Mouse (Mus musculus) brown adipose tissue, adult 24 weeks (tissue): ENCODE data around the gene Akt2. TPM values are rescaled to one million over a fixed set of nuclear protein-coding genes. Genes with fewer than 3 reads are reported as not detected.

Experiments
- H3K27ac ChIP-seq: fragments of 200-500 bp; replicated peaks from 2 replicates; pipeline ENCODE4 v1.5.1; 2012; ENCODE audit warnings: low read depth, mild to moderate bottlenecking, low read length
- H3K4me1 ChIP-seq: fragments of 200-500 bp; 2 replicates; pipeline ENCODE4 v1.6.1; 2012; ENCODE audit warnings: low read length, mixed read lengths; ENCODE audit not compliant: control insufficient read depth, insufficient read depth, insufficient read length
- H3K4me3 ChIP-seq: fragments of 200-500 bp; 2 replicates; pipeline ENCODE4 v1.5.1; 2012; ENCODE audit warnings: low read depth, mild to moderate bottlenecking, low read length, moderate library complexity; ENCODE audit not compliant: insufficient read depth
- polyA plus RNA-seq: library from polyadenylated mRNA; stranded (reverse); fragments of >200 nt; gene quantifications from 2 replicates; pipeline ENCODE4 v1.2.4, GENCODE M21; 2012; ENCODE audit not compliant: missing spikeins, insufficient read depth, insufficient read length

Akt2 gene
- polyA plus RNA-seq, 1 experiment, result 321 TPM

DNA sequence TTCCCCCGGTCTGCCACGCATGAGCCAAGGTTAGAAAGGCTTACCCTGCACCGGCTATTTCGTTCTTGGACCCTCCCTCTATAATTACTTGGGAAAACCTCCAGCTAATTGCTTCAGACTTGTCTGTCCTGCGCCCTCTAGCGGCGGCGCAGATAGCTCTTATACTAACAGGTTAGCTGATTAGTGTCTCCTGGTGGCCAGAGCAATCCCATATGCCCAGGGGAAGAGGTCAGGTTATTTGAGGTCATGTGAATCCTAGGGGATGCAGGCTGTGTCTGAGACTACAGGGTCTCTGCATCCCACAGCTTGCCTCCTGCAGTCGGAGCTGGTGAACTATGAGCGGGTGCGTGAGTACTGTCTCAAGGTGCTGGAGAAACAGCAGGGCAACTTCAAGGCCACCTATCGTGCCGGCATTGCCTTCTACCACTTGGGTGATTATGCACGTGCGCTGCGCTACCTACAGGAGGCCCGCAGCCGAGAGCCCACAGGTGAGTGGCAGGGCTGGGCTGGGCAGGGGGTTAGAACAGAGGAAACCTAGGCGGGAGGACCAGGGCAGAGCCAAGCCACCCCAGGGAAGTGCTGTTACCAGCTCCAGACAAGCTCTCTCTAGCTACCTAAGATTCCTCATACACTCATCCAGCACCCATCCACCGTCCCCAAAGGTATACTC, 63.4 kb downstream of the Akt2 start:
- H3K4me3 ChIP-seq, result no peak overlapping the region
- no peak overlapping the region for H3K27ac ChIP-seq
- no peaks in the 10 kb centered on the region for H3K4me1 ChIP-seq

DNA sequence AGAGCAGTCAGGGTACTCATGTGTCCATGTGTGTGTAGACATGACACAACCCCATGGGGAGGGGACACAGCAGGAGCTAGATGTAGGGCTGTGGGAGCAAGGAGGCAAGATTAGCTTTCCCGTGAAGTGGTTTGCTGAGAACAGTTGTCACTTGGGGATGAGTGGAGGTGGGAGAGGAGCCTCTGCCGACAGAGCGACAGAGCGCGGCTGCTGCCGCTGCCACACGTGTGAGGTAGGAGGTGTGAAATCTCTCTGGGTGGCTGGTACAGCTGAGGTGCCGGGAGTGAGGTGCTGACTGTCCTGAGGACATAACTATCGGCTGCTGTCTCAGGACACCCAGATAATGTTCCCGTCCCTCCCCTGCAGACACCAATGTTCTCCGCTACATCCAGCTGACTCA, 64.2 kb downstream of the Akt2 start:
- H3K4me3 ChIP-seq, result no peak overlapping the region
- H3K4me1 ChIP-seq, result no peaks in the 10 kb centered on the region
- H3K27ac ChIP-seq, result no peak overlapping the region

DNA sequence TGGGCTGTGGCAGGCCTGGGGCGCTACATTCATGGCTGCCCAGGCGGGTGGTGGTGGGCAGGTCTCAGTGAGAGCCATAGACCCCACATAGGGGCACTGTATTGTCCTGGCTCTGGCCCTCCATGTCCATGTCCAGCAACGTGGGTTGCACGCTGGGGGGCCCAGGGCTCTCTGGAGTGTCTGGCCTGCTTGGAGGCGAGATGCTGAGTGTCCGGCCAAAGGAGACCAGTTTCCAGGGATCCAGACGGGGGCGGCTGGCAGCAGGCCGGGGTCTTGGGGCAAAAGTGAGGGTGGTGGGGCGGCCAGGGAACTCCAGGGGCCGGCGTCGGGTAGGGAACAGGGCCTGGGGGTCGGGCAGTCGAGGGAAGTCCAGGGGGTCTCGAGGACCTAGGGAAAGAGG, 65.2 kb downstream of the Akt2 start:
- H3K4me1 ChIP-seq, result no peaks in the 10 kb centered on the region
- no peak overlapping the region for H3K4me3 ChIP-seq
- H3K27ac ChIP-seq, result no peak overlapping the region

DNA sequence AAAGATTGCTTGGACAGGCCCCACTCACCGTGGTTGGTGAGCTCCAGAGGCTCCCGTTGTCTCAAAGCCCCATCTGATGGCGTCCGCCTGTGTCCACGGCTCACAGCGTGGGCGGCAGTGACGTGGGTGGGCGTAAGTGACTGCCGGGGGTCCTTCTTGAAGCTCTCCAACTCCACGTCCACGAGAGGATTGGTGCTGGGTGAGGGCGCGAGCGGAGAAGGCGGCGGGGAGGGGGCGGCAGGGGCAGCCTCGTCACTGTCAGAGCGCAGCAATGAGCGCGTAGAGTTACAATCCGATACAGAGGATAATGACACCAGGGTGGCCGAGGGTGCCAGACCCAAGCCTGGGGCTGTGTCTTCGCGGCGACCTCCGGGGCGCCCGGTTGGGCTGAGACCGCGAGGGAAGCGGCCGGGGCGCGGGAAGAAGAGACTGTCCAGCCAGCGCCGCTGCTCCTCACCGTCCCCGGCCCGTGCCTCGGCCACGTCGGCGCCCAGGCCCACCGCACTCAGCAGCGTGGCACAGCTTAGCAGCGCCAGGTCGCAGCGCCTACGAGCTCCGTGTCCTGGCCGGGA, 66.6 kb downstream of the Akt2 start:
- no peak overlapping the region for H3K4me3 ChIP-seq
- no peaks in the 10 kb centered on the region for H3K4me1 ChIP-seq
- no peak overlapping the region for H3K27ac ChIP-seq

DNA sequence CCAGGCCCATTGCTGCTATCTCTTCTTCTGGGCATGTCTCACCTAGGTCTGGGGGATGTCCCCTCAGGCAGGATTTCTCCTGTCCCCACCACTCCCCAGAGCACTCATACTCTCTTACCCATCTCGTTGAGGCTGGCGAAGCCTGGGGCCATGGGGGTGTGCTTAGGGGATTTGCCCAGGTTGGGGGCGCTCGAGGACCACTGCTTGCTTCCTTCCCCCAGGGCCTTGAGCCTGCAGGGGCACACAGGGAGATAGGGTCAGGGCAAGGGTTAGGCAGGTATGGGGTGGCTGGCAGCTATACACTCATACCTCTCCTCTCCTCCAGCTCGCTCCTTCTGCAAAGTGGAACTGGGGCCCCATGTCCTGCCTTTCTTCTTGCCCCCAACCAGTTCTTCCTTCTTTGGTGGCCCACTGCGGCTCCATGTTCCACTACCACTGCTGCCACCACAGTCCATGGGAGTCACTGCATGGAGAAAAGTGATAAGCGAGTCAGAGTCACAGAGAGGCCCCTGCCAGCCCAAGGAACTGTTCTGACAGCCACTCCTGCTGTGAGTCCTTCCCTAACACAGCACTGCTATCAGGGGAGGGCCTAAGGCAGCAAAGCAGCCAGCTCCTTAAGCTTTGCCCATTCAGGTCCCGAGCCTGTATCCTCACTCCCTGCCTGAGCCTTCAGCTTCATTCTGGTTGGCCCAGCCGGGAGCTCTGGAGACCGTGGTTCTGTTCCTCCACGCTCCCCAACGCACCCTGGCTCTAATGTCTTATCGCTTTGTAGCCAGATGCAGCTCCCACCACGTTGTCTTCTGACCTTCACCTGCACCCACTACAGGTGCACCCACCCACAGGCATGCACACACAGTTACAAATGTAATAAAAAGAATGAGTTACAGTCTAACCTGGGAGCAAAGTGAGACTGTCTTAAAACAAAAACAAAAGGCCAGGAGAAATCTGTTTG, 67.6 kb downstream of the Akt2 start:
- H3K27ac ChIP-seq, result no peak overlapping the region
- H3K4me3 ChIP-seq, result no peak overlapping the region
- no peaks in the 10 kb centered on the region for H3K4me1 ChIP-seq

DNA sequence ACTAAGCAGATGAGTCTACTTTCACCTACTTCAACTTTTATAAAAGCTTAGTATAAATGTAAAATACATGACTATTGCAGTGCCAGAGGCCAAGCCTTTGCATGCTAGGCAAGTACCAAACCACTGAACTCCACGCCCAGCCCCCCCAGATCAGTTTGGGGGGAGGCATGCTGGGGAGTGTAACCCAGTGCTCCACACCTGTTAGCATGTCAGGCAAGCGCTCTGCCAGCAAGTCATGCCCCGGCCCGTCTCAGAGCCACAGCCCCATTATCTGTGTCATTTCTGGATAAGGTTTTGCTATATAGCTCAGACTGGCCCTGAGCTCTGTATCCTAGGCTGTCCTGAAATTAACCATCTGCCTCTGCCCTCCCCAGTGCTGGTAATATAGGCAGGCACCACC, 70.7 kb downstream of the Akt2 start:
- no peak overlapping the region for H3K27ac ChIP-seq
- H3K4me1 ChIP-seq, result no peaks in the 10 kb centered on the region
- H3K4me3 ChIP-seq, result no peak overlapping the region

DNA sequence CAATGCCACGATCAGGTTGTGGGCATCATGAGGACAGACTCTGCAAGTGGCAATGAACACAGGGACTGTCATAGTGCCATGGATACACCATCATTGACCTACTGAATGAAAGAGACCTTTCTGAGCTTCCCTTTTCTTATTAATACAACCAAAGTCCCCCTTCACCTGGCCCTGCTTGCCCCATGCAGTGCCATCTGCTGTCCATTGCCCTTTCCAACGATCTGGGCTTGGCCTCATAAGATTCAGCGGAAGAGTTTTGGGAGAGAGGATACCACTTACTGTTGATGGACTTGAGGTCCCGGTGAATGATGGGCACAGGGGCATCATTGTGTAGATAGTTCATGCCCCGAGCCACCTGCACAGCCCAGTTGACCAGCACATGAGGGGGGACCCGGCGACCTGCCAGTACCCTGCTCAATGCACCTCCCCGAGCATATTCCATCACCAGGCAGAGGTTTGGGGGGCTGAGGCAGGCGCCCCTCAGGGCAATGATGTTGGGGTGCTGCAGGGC, 81.8 kb downstream of the Akt2 start:
- peak overlapping the region; percentile 97 for H3K4me3 ChIP-seq
- H3K4me1 ChIP-seq, result peaks cover 7% of the 10 kb centered on the region; the same call in 1 of the 2 replicates
- no peak overlapping the region for H3K27ac ChIP-seq

DNA sequence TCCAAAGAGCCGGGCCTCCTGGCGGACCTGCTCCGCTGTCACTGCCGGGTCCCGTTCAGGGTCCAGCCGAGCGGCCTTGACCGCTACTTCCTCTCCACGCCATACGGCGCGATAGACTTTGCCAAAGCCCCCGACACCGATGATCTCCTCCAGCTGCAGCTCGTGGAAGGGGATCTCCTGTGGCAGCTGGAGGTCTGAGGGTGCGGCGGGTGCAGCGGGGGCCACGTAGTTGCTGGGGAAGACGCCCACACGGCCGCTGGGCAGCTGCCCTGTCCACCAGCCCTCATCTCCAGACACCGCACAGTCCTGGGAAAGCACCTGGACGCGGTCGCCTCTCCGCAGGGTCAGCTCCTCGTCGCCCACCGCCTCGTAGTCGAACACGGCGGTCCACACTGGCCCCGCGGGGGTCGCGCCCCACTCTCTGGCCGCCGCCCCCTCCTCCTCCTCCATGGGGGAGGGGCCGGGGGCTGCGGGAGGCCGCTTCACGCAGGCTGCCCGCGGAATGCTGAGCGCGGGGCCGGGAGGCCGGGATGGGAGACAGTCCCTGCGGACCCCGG, 82.3 kb downstream of the Akt2 start:
- no peak overlapping the region for H3K27ac ChIP-seq
- H3K4me1 ChIP-seq, result peaks cover 7% of the 10 kb centered on the region; the same call in 1 of the 2 replicates
- peak overlapping the region; percentile 97 for H3K4me3 ChIP-seq

DNA sequence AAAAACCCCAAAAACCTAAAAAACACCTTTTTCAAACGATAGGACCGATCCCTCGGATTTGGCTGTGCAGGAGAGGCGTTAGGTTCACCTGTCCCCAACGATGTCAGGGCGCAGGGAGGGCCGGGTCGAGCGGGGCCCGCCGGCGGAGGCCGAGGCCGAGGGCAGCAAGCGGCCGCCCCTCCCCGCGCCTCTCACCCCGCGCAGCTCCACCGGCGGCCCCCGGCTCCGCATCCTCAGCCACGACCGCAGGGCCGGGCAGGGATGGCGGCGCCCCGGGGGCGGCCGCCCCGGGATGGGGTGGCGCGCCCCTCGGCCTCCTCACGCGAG, 82.8 kb downstream of the Akt2 start:
- Histone ChIP-seq H3K27ac (no peak overlapping the region), H3K4me3 (peak overlapping the region; percentile 97), H3K4me1 (peaks cover 7% of the 10 kb centered on the region; the same call in 1 of the 2 replicates)

DNA sequence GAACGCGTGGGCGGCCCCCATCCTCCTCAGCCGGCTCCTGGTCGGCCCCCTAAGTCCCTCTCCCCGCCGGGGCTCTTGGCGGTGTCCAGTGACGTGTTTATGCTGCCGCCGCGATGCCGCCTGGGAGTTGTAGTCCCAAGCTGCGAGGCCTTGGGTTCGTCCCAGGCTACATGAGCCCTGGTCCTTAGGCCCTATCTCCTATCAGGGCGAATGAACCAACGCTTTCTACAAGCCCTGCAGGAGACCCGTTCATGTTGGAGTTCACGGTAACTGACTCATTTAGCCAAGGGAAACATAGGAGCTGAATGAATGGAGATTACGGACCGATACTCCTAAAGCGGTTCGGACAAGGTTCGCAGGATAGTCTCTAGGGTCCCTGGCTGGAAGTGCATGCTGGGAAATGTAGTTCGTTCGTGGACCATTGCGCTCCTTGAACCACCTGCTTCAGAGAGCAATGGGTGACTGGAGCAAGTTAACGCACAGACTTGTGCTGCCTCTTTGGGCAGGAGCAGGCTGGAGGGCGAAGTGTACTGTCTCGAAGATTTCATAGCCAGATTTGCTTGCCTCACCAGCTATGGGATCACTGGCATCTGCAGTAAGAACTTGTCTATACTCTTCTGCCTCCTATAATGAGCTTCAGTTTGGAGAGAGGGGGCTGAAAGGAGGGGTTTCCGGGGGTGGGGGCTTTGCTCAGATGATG, 83.3 kb downstream of the Akt2 start, which contains the start of gene Map3k10:
TSS of gene Map3k10 (minus strand) at position 77 of the 700 bp plus-strand sequence.
- H3K4me1 ChIP-seq, result peaks cover 7% of the 10 kb centered on the region; the same call in 1 of the 2 replicates
- H3K4me3 ChIP-seq, result peak within 1 kb of the TSS; percentile 97
- H3K27ac ChIP-seq, result peak within 1 kb of the TSS; percentile 98

DNA sequence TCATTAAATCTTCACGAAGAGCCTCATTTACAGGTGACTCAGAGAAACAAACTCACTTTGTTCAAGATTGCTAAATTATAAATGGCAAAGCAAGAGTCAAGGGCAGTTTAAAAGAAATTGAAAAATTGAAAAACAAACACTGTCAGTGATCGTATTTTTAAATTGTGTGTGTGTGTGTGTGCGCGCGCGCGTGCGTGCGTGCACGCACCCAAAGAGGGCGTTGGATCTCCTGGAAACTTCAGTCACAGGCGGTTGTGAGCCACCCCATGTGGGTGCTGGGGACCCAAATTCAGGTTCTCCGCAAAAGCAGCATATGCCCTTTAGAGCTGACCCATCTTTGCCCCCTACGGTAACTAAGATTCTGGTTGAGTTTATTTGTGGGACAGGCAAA, 83.9 kb downstream of the Akt2 start:
- Histone ChIP-seq H3K4me1 (peaks cover 7% of the 10 kb centered on the region; the same call in 1 of the 2 replicates), H3K27ac (no peak overlapping the region), H3K4me3 (no peak overlapping the region)

DNA sequence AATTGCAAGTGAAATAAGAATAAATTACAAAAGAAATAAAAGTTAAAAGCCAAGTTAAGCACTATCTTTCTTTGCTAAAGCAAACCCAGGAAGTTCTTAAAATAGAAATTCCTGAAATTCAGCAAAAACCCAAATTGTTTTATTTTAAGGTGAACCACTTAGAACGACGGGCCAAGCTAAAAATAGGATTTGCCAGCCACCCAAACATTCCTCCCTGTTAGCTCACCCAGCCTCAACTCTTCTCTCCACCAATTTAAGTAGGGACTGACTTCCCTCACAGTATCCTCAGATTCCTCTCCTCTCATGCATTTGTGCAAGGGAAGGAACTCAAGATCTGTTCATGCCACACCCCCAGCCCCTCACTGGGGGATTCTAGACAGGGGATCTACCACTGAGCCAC, 91.9 kb downstream of the Akt2 start:
- no peaks in the 10 kb centered on the region for H3K4me1 ChIP-seq
- no peak overlapping the region for H3K27ac ChIP-seq
- no peak overlapping the region for H3K4me3 ChIP-seq

DNA sequence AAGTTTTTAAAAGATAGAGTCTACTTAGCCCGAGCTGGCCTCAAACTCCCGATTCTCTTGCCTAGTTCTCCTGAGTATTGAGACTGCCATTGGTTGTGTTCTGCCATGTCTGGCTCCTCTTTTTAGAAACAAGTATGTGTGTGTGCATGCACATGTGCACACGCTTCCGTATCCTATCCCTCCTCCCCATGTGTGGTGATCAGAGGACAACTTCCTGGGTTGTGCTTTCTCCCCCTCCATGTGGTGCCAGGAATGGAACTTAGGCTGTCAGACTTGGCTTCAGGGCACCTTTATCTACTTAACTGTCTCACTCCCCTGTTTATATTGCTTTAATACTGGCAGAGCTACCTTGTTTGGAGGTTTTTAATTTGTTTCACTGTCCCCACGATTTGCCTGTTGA, 93.9 kb downstream of the Akt2 start:
- no peak overlapping the region for H3K27ac ChIP-seq
- no peak overlapping the region for H3K4me3 ChIP-seq
- no peaks in the 10 kb centered on the region for H3K4me1 ChIP-seq

DNA sequence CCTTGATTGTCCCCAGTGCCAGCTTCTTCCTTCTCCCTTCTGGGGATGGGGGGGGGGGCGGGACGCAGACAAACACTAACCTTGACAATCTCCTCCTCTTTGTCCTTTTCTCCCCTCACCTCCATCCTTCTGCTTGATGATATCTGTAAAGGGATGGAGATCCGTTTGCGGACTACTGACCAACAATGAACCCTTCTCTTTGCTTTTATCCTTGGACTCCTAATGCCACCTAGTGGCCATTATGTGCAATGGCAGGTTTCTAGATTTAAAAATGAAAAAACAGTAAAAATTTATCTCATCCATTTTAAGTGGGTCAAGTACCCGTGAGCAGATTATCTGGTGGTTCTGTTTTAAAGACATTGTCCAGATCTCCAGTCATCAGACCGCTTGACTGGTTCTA, 94.3 kb downstream of the Akt2 start:
- Histone ChIP-seq H3K27ac (no peak overlapping the region), H3K4me3 (no peak overlapping the region), H3K4me1 (no peaks in the 10 kb centered on the region)
